Mouse (Mus musculus) myocyte (in vitro differentiated cells): ENCODE measurements around the gene Vtn. TPM values are rescaled to one million over a fixed set of nuclear protein-coding genes. Genes with fewer than 3 reads are reported as not detected.

Experiments
- H3K27me3 ChIP-seq: one replicate; pipeline ENCODE4 v1.6.1; 2011; ENCODE audit not compliant: control insufficient read depth, insufficient read depth, insufficient read length
- H3K36me3 ChIP-seq: one replicate; pipeline ENCODE4 v1.6.1; 2011; ENCODE audit not compliant: control insufficient read depth, insufficient read depth
- H3K4me2 ChIP-seq: one replicate; pipeline ENCODE4 v1.6.1; 2011; ENCODE audit warnings: low read depth, control low read depth
- H3K4me3 ChIP-seq: one replicate; pipeline ENCODE4 v1.5.1; 2011; ENCODE audit warnings: mild to moderate bottlenecking, control low read depth, moderate library complexity
- H3K79me2 ChIP-seq: one replicate; pipeline ENCODE4 v1.6.1; 2011; ENCODE audit not compliant: control insufficient read depth, insufficient read depth
- H3ac ChIP-seq: one replicate; pipeline ENCODE4 v1.6.1; 2011; ENCODE audit not compliant: control insufficient read depth, insufficient read length
- CEBPB ChIP-seq: IDR thresholded peaks from 2 replicates; pipeline ENCODE4 v1.6.1; 2011; ENCODE audit warnings: mild to moderate bottlenecking, moderate library complexity; ENCODE audit not compliant: poor library complexity, insufficient read depth, severe bottlenecking
- E2F4 ChIP-seq: IDR thresholded peaks from one replicate; pipeline ENCODE4 v1.6.1; 2011; ENCODE audit warnings: mild to moderate bottlenecking, control low read depth, moderate library complexity; ENCODE audit not compliant: insufficient read depth
- MAX ChIP-seq: IDR thresholded peaks from one replicate; pipeline ENCODE4 v1.6.1; 2011; ENCODE audit warnings: low read depth, mild to moderate bottlenecking, control low read depth
- MYOD1 ChIP-seq, 3 experiments: IDR thresholded peaks; one replicate each; pipeline ENCODE4 v1.6.1; 2011; ENCODE audit warnings: control low read depth in 2 of 3, low read depth in 2 of 3, mild to moderate bottlenecking in 2 of 3, moderate library complexity in 1 of 3; ENCODE audit not compliant: insufficient read length in 2 of 3, control insufficient read depth in 1 of 3
- MYOG ChIP-seq, 3 experiments: IDR thresholded peaks; one replicate each; pipeline ENCODE4 v1.6.1; 2011; ENCODE audit warnings: control low read depth in 2 of 3, low read depth in 2 of 3, mild to moderate bottlenecking in 2 of 3; ENCODE audit not compliant: insufficient read length in 2 of 3, control insufficient read depth in 1 of 3, insufficient read depth in 1 of 3
- POLR2A ChIP-seq: IDR thresholded peaks from one replicate; pipeline ENCODE4 v1.6.1; 2011; ENCODE audit warnings: low read depth, mild to moderate bottlenecking, control low read depth, moderate library complexity; ENCODE audit not compliant: insufficient read length
- POLR2AphosphoS2 ChIP-seq: IDR thresholded peaks from one replicate; pipeline ENCODE4 v1.6.1; 2011; ENCODE audit warnings: low read depth, control low read depth; ENCODE audit not compliant: insufficient read length
- REST ChIP-seq: IDR thresholded peaks from one replicate; pipeline ENCODE4 v1.6.1; 2011; ENCODE audit warnings: mild to moderate bottlenecking, control low read depth, moderate library complexity; ENCODE audit not compliant: insufficient read depth, insufficient read length
- SRF ChIP-seq: IDR thresholded peaks from one replicate; pipeline ENCODE4 v1.6.1; 2011; ENCODE audit warnings: low read depth; ENCODE audit not compliant: control insufficient read depth, insufficient read length
- TCF12 ChIP-seq: IDR thresholded peaks from one replicate; pipeline ENCODE4 v1.6.1; 2011; ENCODE audit warnings: mild to moderate bottlenecking, control low read depth; ENCODE audit not compliant: poor library complexity, insufficient read depth, severe bottlenecking
- TCF3 ChIP-seq: IDR thresholded peaks from one replicate; pipeline ENCODE4 v1.6.1; 2011; ENCODE audit warnings: low read depth, control low read depth; ENCODE audit not compliant: insufficient read length
- USF1 ChIP-seq: IDR thresholded peaks from one replicate; pipeline ENCODE4 v1.6.1; 2011; ENCODE audit warnings: low read depth, mild to moderate bottlenecking, control low read depth, moderate library complexity
- polyA plus RNA-seq: library from polyadenylated mRNA; unstranded; fragments of >200 nt; fragmentation: generic; extraction: Trizol; gene quantifications from one replicate; pipeline ENCODE4 v1.2.1, GENCODE M21; 2012; ENCODE audit warnings: missing spikeins

Vtn gene
- polyA plus RNA-seq, 1 experiment = not detected

DNA sequence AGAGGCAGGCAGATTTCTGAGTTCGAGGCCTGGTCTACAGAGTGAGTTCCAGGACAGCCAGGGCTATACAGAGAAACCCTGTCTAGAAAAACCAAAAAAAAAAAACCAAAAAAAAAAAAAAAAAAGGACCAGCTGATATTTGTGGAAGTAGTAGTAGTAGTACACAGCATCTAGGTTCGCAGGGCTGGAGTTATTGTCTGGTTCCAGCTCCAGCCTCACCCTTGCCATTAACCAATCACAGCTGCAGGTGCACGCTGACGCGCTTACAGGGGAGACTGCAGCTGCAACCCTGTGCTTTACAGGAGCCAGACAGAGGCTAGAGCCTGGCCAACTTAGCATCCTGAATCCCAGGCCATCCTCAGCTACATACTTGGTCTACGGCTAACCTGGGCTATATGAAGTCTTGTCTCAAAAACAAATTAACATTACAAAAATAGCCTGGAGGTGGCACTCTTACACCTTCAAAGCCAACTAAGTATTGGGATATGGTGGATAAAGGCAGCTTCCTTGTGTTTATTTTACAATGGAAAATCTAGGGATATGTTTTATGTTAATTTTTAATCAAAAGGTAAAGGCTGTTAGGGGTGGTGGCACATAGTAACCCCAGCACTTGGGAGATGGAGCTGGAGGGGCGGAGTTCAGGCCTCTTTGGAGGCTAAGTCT, 45.7 kb downstream of the Vtn start:
- Histone ChIP-seq H3K4me2 (no peak overlapping the region), H3ac (no peak overlapping the region), H3K79me2 (peaks cover 68% of the 10 kb centered on the region), H3K4me3 (no peak overlapping the region), H3K36me3 (peaks cover 42% of the 10 kb centered on the region), H3K27me3 (no peaks in the 10 kb centered on the region)
- TF ChIP-seq MYOD1 (IDR thresholded peaks at IDR 0.05; ENCODE audit: control insufficient read depth in 1 of 3, insufficient read length in 2 of 3, low read depth in 2 of 3) = no peak
- TF ChIP-seq POLR2AphosphoS2 = peak; percentile 48

DNA sequence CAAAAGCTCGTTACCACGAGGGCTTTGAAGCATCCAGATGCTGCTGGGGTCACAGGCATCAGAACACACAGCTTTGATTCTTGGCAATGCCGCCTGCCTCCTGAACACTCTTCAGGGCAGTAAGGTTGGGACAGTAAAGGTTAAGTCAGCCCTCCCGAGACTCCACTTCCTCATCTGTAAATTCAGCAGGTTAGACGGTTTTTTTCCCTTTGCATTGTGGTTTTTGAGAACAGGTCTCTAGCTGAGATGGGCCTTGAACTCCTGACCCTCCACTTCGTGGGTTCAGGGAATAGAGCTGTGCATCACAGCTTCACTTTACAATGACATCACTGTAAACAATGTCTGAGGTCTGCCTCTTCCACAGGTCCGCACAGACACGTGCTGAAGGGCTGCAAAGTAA, 46.3 kb downstream of the Vtn start:
- Histone ChIP-seq H3K27me3 (no peaks in the 10 kb centered on the region), H3ac (no peak overlapping the region), H3K79me2 (peaks cover 72% of the 10 kb centered on the region), H3K36me3 (peaks cover 36% of the 10 kb centered on the region), H3K4me3 (no peak overlapping the region), H3K4me2 (no peak overlapping the region)
- TF ChIP-seq TCF3 (no peak), CEBPB (no peak), TCF12 (no peak), USF1 (no peak), MAX (no peak), REST (no peak)

DNA sequence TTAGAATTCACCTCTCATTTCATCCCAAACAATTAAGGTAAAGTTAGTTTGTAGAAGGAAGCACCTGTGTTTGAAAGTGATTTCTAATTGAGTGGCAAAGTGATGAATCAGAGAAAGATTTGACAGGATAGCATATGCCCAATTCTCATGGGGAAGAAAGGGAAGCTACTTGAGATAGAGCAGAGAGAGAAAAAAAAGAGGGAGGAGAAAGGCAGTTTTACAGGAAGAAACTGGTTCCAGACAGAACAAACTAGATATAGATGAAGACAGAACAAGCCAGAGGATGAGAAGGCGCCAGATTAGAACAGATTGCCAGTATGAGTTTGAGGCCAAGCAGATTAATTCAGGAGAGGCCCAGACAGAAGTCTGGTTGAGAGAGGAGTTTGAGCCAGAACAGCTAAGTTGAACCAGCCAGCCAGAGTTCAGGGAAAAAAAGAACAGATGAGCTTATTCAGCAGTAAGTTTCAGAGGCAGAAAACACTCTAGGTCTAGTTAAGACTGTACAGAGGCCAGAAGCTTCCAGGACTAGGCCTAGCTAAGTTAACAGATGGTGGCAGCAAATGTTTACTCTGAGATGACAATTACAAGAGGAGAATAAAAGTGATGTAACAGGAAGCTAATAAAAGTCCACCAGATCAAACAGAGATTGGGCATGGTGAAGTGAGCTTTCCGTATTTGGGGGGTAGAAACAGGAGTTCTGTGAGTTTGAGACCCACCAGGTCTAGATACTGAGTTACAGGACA, 49.0 kb downstream of the Vtn start:
- Histone ChIP-seq H3K36me3 (peaks cover 24% of the 10 kb centered on the region), H3K79me2 (peaks cover 72% of the 10 kb centered on the region), H3K4me2 (peak overlapping the region; percentile 82), H3K27me3 (no peaks in the 10 kb centered on the region), H3ac (no peak overlapping the region), H3K4me3 (peak overlapping the region; percentile 63)
- TF ChIP-seq CEBPB (0 out of 2 replicates have a peak, but pooled peaks have one; percentile 32), POLR2A (no peak)

DNA sequence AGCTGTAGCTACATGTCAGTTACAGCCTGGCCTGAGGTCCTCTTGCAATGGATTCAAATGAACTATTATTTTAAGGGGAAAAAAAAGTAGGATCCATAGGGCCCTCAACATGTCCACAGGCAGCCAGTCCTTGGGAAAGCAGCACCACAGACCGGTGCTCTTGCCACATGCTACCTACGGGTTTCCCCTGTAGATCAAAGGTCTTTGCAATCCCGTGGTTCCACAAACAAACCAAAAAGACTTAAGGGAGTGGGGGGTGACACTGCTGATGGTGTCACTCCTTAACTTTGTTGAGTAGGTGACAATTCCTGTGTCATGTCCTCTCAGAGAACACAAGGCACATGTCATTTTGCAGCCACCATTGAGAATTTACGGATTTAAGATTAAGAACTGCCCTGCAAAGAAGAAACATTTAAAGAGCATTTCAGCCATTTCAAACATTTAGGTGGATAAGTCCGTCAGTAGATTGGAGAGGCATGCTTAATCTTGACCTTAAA, 50.6 kb downstream of the Vtn start:
- peak overlapping the region; percentile 43 for H3ac ChIP-seq
- no peak for TF ChIP-seq POLR2A
- no peak for TF ChIP-seq USF1
- TF ChIP-seq POLR2AphosphoS2 = no peak
- TF ChIP-seq MYOD1 (IDR thresholded peaks at IDR 0.05; ENCODE audit: control insufficient read depth in 1 of 3, insufficient read length in 2 of 3, low read depth in 2 of 3) = no peak
- TF ChIP-seq TCF3 = no peak
- no peak for TF ChIP-seq E2F4
- TF ChIP-seq CEBPB = no peak
- no peak for TF ChIP-seq MYOG (IDR thresholded peaks at IDR 0.05; ENCODE audit: control insufficient read depth in 1 of 3, insufficient read depth in 1 of 3, insufficient read length in 2 of 3, low read depth in 2 of 3)
- TF ChIP-seq TCF12 = no peak
- no peak for TF ChIP-seq MAX
- no peak for TF ChIP-seq SRF
- no peak for TF ChIP-seq REST
- peak overlapping the region; percentile 82 for H3K4me2 ChIP-seq

DNA sequence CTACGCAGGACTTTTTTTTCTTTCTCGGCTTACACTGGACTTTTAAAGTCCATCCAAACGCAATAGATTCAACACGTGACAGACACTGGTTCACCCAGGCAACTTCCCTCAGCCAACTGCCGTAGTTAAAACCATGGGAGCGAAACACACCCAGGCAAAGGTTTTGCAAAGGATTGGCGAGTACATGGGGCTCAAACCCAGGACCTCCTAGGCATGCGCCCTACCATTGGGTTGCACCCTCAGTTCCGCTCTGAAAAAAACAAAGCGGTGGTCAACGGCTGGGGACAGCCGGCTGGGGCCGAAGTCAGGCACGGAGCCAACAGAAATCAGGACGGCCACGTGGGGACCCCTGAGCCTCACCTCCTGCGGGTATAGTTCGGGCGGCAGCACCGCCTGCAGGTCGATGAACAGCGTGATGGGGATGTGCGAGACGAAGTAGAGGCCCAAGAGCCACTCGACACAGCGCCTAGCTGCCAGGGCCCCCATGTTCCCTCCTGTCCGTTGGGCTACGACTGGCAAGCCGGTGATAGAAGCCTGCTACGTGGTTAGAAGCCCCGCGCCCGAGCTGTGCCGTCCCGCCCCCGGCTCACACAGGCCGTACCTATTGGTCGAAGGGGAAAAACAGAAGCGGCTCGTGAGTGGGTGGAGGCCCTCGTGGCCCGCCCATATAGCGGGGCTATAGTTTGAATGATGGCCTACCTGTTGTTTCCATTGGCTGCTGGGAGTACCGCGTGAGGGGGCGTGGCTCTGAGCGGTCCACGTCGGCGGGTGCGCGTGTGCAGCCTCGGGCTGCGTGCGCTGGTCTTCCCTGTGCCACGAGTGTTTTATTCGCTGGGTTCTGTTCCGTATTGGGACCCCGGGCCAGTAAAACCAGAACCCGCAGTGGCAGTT, 51.5 kb downstream of the Vtn start, which contains the start of gene Tmem97:
TSS of gene Tmem97 (minus strand) at position 610 of the 891 bp plus-strand sequence.
- Histone ChIP-seq H3K4me3 (peak within 1 kb of the TSS; percentile 63), H3K79me2 (peaks cover 49% of the 10 kb centered on the region), H3K27me3 (no peaks in the 10 kb centered on the region), H3K36me3 (peaks cover 8% of the 10 kb centered on the region), H3K4me2 (peak within 1 kb of the TSS; percentile 82), H3ac (peak within 1 kb of the TSS; percentile 43)
- TF ChIP-seq MYOD1 (IDR thresholded peaks at IDR 0.05; ENCODE audit: control insufficient read depth in 1 of 3, insufficient read length in 2 of 3, low read depth in 2 of 3) (peak in 1 of 3 experiments; percentile 11), MAX (no peak), CEBPB (no peak), MYOG (IDR thresholded peaks at IDR 0.05; ENCODE audit: control insufficient read depth in 1 of 3, insufficient read depth in 1 of 3, insufficient read length in 2 of 3, low read depth in 2 of 3) (peak in 1 of 3 experiments; percentile 26), E2F4 (peak; percentile 76), USF1 (peak; percentile 77), SRF (peak; percentile 75), TCF12 (no peak), POLR2AphosphoS2 (peak; percentile 85), POLR2A (peak; percentile 90), TCF3 (no peak), REST (no peak)

More for the DNA sequence above, 50.6 kb downstream of the Vtn start:
- H3K27me3 ChIP-seq = no peaks in the 10 kb centered on the region
- H3K4me3 ChIP-seq = peak overlapping the region; percentile 63
- H3K36me3 ChIP-seq = peaks cover 13% of the 10 kb centered on the region
- peaks cover 58% of the 10 kb centered on the region for H3K79me2 ChIP-seq
